Mouse (Mus musculus) B cell, adult 67 days (primary cell): ENCODE data around the gene Hist1h2ao. TPM values are rescaled to one million over a fixed set of nuclear protein-coding genes. Genes with fewer than 3 reads are reported as not detected.

Source experiments
- total RNA-seq, 2 experiments: library from RNA; stranded (reverse); gene quantifications; 4 replicates each; pipeline ENCODE4 v1.2.4; 2023

The Hist1h2ao gene
- total RNA-seq = 100 to 1,000 TPM; 319 to 332 TPM

DNA sequence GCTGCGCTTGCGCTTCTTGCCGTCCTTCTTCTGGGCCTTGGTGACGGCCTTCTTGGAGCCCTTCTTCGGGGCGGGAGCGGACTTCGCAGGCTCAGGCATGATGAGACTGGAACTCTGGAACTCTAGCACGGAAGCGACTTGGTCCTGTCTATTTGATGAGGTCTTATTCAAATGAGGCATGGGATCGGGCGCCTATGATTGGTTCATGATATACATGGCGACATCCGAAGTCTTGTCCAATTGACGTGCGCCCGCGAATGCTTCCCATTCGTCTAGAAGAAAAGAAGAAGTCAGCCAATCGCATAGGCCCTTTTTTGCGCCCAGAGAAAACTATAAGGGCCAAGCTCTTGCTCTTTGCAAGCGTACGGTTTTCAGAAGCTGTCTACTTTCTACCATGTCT, at the start of gene Hist1h2ao, which contains the start of gene Hist1h2bq:
Gene Hist1h2ao, plus strand, starts transcription at position 393 of the 400 bp plus-strand sequence.
Gene Hist1h2bq, minus strand, starts transcription at position 125 of the 400 bp plus-strand sequence.

DNA sequence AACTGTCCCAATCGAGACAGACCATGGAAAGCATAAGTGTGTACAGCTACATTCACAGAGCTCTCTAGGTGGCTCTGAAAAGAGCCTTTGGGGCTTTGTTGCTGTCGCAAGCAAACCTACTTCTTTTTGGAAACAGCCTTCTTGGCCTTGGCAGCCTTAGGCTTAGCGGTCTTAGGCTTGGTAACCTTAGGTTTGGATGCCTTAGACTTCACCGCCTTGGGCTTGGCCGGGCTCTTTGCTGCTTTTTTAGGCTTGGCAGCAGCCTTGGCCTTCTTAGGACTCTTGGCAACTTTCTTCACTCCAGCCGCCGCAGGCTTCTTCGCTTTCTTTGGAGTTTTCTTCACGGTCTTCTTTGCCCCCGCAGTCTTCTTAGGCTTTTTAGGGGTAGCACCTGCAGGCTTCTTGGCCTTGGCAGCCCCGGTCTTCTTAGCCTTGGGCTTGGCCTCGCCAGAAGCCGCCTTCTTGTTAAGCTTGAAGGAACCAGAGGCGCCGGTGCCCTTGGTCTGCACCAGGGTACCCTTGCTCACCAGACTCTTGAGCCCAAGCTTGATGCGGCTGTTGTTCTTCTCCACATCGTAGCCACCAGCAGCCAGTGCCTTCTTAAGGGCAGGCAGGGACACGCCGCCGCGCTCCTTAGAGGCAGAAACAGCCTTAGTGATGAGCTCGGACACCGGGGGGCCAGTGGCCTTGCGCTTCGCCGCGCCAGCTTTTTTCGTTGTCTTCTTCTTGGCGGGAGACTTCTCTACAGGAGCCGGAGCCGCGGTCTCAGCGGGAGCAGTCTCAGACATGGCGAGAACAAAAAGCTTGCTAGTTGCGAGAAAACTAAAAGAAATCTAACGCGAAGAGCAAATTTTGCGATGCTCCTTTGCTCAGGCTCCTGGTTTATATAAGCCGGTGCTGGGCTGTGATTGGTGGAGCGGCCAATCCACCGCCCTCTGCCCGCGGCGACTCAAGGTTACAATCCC, 30.2 kb upstream of the Hist1h2ao start, which contains the start of gene Hist1h1b:
Gene Hist1h1b, minus strand, starts transcription at position 859 of the 965 bp plus-strand sequence.

DNA sequence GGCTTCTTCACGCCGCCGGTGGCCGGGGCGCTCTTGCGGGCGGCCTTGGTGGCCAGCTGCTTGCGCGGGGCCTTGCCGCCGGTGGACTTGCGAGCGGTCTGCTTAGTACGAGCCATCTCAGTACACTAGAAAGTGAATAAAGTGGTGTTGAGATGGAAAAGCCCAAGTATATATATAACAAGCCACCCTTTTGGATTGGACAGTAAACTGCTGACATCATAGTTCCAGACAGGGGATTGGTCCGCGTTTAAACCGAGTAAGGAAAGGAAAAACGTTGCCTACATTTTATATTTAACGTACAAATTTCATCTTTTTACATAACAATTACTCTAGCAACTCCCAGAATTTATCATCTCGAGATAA, 27.0 kb upstream of the Hist1h2ao start, which contains the start of gene Hist1h3i:
Gene Hist1h3i, minus strand, starts transcription at position 116 of the 363 bp plus-strand sequence.

DNA sequence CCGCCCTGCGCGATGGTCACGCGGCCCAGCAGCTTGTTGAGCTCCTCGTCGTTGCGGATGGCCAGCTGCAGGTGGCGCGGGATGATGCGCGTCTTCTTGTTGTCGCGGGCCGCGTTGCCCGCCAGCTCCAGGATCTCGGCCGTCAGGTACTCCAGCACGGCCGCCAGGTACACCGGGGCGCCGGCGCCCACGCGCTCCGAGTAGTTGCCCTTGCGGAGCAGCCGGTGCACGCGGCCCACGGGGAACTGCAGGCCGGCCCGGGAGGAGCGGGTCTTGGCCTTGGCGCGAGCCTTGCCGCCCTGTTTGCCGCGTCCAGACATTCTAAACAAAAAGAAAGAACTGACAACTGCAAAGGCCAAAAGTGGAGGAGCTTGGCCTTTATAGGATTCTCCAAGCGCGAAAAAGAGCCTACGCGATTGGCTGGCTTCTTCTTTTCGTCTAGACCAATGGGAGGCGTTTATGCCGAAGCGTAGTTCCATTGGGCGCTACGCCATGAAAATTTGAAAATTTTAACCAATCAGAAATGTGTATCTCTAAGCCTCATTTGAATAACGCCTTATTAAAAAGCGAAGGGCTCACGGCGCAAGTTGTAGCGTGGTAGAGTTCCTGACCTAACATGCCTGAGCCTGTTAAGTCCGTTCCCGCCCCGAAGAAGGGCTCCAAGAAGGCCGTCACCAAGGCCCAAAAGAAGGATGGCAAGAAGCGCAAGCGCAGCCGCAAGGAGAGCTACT, 23.2 kb upstream of the Hist1h2ao start, which contains the start of the genes Hist1h2an and Hist1h2bp:
Gene Hist1h2an, minus strand, starts transcription at position 320 of the 731 bp plus-strand sequence.
Gene Hist1h2bp, plus strand, starts transcription at position 563 of the 731 bp plus-strand sequence.

DNA sequence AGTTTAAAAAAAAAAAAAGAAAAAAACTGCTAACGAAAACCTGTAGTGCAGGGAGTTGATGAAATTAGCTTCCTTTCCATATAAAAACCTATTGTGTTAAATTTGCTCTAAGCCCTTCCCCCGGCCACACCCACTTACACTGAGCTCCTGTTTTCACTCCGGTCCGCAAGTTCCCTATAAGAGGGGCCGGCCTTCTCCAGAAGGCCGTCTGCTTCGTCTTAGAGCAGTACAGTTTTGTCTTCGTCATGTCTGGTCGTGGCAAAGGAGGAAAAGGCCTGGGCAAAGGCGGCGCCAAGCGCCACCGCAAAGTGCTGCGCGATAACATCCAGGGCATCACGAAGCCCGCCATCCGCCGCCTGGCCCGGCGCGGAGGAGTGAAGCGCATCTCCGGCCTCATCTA, 1.3 kb downstream of the Hist1h2ao start, which contains the start of gene Hist1h4m:
Gene Hist1h4m, plus strand, starts transcription at position 208 of the 400 bp plus-strand sequence.

DNA sequence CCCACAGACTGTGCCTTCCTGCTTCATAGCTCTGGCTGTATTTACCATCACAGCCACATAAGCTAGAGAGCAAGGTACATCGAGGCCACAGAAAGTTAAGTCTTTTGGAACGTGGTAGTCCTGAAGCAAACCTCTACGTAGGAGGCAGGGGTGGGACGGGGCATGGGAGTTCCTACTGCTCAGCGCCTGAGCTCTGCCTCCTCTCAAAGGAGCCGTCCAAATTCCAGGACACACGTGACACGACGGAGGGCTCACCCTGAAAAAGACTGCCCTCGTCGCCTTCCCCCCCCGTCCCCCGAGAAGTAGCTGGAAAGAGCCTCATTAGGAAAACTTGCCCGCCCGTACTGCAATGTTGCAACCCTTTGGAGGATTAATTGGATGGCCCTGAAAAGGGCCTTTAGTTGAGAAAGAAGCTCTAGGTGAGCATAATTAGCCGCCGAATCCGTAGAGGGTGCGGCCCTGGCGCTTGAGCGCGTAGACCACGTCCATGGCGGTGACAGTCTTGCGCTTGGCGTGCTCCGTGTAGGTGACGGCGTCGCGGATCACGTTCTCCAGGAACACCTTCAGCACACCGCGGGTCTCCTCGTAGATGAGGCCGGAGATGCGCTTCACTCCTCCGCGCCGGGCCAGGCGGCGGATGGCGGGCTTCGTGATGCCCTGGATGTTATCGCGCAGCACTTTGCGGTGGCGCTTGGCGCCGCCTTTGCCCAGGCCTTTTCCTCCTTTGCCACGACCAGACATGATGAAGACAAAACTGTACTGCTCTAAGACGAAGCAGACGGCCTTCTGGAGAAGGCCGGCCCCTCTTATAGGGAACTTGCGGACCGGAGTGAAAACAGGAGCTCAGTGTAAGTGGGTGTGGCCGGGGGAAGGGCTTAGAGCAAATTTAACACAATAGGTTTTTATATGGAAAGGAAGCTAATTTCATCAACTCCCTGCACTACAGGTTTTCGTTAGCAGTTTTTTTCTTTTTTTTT, 21.4 kb downstream of the Hist1h2ao start, which contains the start of gene Hist1h4n:
Gene Hist1h4n, minus strand, starts transcription at position 779 of the 977 bp plus-strand sequence.

GRCm38 (mm10) chr13:21833461-21833860, 23.2 kb downstream of the Hist1h2ao start, which contains the start of the genes Hist1h2ap and Hist1h2br:
Gene Hist1h2ap (minus strand): TSS chr13:21833507.
Gene Hist1h2br (plus strand): TSS chr13:21833743.

Other genes with a start within 250 kb of the Hist1h2ao start
- gene Olfr1364, start 228.7 kb upstream of the Hist1h2ao start, total RNA-seq = not detected
- gene Olfr1362, start 196.4 kb upstream of the Hist1h2ao start, total RNA-seq = not detected
- not detected for gene Olfr11, start 167.9 kb upstream of the Hist1h2ao start, total RNA-seq
- not detected for gene Olfr1361, start 147.1 kb upstream of the Hist1h2ao start, total RNA-seq
- gene Olfr1360, start 133.1 kb upstream of the Hist1h2ao start, total RNA-seq = not detected
- gene Olfr1359, start 112.4 kb upstream of the Hist1h2ao start, total RNA-seq = not detected
- 100 to 1,000 TPM; 101 to 113 TPM for gene Hist1h2bl, start 94.3 kb upstream of the Hist1h2ao start, total RNA-seq
- gene Hist1h2ai, start 94.0 kb upstream of the Hist1h2ao start, total RNA-seq = 100 to 1,000 TPM; 114 to 126 TPM
- gene Hist1h3h, start 92.8 kb upstream of the Hist1h2ao start, total RNA-seq = 100 to 1,000 TPM; 156 to 168 TPM
- 10 to 100 TPM in 1 of 2 experiments, 1 to 10 TPM in 1; 7.6 to 10.7 TPM for gene Hist1h2bm, start 88.4 kb upstream of the Hist1h2ao start, total RNA-seq
- gene Hist1h4j, start 75.4 kb upstream of the Hist1h2ao start, total RNA-seq = 10 to 100 TPM; 18.4 to 18.5 TPM
- gene Hist1h4k, start 60.0 kb upstream of the Hist1h2ao start, total RNA-seq = 100 to 1,000 TPM; 328 to 393 TPM
- 10 to 100 TPM; 44.3 to 63.1 TPM for gene Hist1h2ak, start 56.6 kb upstream of the Hist1h2ao start, total RNA-seq
- gene Hist1h2bn, start 56.3 kb upstream of the Hist1h2ao start, total RNA-seq = 100 to 1,000 TPM; 110 to 111 TPM
- 10 to 100 TPM; 75.2 to 83.5 TPM for gene Hist1h1b, start 29.8 kb upstream of the Hist1h2ao start, total RNA-seq
- 100 to 1,000 TPM; 223 to 298 TPM for gene Hist1h3i, start 27.1 kb upstream of the Hist1h2ao start, total RNA-seq
- 10 to 100 TPM; 41.7 to 54.0 TPM for gene Hist1h2an, start 23.2 kb upstream of the Hist1h2ao start, total RNA-seq
- 10 to 100 TPM; 52.4 to 61.6 TPM for gene Hist1h2bp, start 23.0 kb upstream of the Hist1h2ao start, total RNA-seq
- 100 to 1,000 TPM; 251 to 269 TPM for gene Hist1h2bq, start 268 bp upstream of the Hist1h2ao start, total RNA-seq
- 100 to 1,000 TPM; 475 to 486 TPM for gene Hist1h4m, start 1.3 kb downstream of the Hist1h2ao start, total RNA-seq
- gene Hist1h4n, start 21.7 kb downstream of the Hist1h2ao start, total RNA-seq = 100 to 1,000 TPM in 1 of 2 experiments, 10 to 100 TPM in 1; 62.8 to 128 TPM
- 10 to 100 TPM; 73.3 to 83.2 TPM for gene Hist1h2ap, start 23.0 kb downstream of the Hist1h2ao start, total RNA-seq
- gene Hist1h2br, start 23.3 kb downstream of the Hist1h2ao start, total RNA-seq = 100 to 1,000 TPM; 244 to 262 TPM
- 1 to 10 TPM; 1.5 to 2.3 TPM for gene Zfp184, start 134.6 kb downstream of the Hist1h2ao start, total RNA-seq
- gene Pom121l2, start 170.7 kb downstream of the Hist1h2ao start, total RNA-seq = not detected
- under 1 TPM in 1 of 2 experiments, not detected in 1; 0.70 TPM for gene Prss16, start 199.3 kb downstream of the Hist1h2ao start, total RNA-seq
- gene Hist1h2ah, start 225.1 kb downstream of the Hist1h2ao start, total RNA-seq = 10 to 100 TPM; 49.1 to 92.2 TPM
- gene Hist1h2bk, start 225.4 kb downstream of the Hist1h2ao start, total RNA-seq = 10 to 100 TPM; 50.9 to 62.1 TPM
- 100 to 1,000 TPM; 118 to 131 TPM for gene Hist1h4i, start 230.9 kb downstream of the Hist1h2ao start, total RNA-seq
- gene Hist1h2ag, start 232.5 kb downstream of the Hist1h2ao start, total RNA-seq = 10 to 100 TPM; 70.3 to 95.1 TPM
- 100 to 1,000 TPM in 1 of 2 experiments, 10 to 100 TPM in 1; 96.7 to 143 TPM for gene Hist1h2bj, start 232.7 kb downstream of the Hist1h2ao start, total RNA-seq